Mouse (Mus musculus) splenic B cell, adult 2 months (primary cell): ENCODE data around the gene Spata1.

Source experiments
- DNase-seq: peaks from one replicate; pipeline ENCODE4 v3.0.0-alpha.2; 2011; ENCODE audit warnings: low read depth, low spot score
- H3K27me3 ChIP-seq: 2 replicates; pipeline ENCODE4 v1.6.1; 2012; ENCODE audit warnings: mild to moderate bottlenecking, low read length, moderate library complexity, mixed read lengths; ENCODE audit not compliant: control insufficient read depth, poor library complexity, insufficient read depth, severe bottlenecking
- H3K36me3 ChIP-seq: 2 replicates; pipeline ENCODE4 v1.6.1; 2012; ENCODE audit warnings: mild to moderate bottlenecking, low read length, moderate library complexity, mixed read lengths; ENCODE audit not compliant: control insufficient read depth, poor library complexity, insufficient read depth, severe bottlenecking

Spata1 gene

DNA sequence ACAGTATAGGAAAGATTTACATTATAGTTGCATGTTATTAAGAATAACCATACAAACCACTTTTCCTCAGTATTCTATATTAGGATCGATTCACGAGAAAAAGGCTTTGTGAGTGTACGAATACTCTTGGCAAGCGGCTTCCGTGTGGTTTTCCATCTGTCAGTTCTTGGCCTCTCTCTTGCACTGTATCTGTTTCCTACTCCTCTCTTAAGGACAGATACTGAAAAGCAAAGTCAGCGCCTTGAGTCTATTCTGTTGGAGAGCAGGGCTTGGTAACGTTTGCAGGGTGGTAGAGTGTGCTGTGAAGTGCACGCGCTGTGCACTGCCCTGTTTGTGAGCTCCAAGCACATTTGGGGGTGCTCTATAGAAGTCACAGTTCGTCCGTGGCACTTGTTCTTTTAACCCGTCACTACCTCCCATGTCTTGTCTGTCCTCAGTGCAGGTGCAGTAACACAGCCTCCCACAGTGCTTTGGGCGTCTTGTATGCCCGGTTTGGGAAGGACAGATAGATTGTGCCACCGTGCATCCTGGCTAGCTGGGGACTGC lies 79.5 kb downstream of the Spata1 start:
- Histone ChIP-seq H3K27me3 (no peaks in the 10 kb centered on the region), H3K36me3 (no peaks in the 10 kb centered on the region)
- no peak for DNase-seq

DNA sequence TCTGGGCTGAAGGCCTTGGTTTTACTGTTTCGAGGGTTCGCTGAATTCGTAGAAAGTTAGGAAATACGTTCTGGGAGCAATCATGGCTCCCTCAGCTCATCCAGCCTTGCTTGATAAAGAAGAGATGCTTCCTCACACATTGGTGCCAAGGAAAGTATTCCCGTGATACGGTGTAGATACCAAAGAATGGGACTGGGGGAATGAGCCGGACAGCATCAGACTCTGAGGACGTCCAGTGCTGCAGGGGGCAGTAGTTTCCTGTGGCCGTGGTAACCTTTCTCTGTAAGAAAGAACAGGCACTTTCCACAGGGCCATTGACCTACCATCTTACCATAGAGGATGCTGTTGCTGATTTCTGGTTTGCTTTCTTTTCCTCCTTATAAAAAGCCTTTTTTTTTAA lies 80.0 kb downstream of the Spata1 start:
- Histone ChIP-seq H3K36me3 (no peaks in the 10 kb centered on the region), H3K27me3 (no peaks in the 10 kb centered on the region)
- DNase-seq: no peak

DNA sequence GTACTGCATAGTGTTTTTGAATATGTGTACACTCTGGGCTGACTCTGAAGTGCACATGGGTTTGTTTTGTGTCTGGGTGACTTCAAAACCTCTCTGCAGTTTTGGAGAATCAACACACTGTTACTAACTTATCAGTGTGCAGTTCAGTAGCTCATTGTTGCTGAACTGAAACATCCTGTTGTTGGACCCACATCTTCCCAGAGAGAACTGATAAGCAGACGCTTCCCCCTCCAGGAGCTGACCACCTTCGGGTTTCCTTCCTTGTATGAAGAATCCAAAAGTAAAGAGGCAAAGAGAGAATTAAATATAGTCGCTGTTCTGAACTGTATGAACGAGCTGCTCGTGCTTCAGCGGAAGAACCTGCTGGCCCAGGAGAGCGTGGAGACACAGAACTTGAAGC lies 80.7 kb downstream of the Spata1 start:
- H3K36me3 ChIP-seq: no peaks in the 10 kb centered on the region
- DNase-seq: no peak
- H3K27me3 ChIP-seq: no peaks in the 10 kb centered on the region

DNA sequence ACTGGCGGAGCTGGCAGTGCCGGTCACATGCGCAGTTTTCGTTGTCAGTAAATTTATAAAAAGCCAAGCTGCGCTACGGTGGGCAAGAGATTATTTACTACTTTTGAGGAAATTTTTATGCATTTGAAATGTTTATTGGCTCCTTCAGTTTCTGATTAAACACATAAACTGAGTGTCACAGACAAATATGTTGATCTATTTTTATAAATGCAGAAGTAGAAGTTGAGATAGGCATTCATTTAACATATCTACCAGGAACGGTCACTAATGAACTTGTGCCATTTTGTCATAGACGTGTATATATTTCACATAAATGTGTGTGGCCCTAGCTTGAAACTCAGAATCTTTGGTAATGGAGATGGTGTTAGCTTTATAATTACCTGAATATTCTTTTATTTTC lies 81.7 kb downstream of the Spata1 start:
- H3K27me3 ChIP-seq: no peaks in the 10 kb centered on the region
- no peak for DNase-seq
- H3K36me3 ChIP-seq: no peaks in the 10 kb centered on the region

DNA sequence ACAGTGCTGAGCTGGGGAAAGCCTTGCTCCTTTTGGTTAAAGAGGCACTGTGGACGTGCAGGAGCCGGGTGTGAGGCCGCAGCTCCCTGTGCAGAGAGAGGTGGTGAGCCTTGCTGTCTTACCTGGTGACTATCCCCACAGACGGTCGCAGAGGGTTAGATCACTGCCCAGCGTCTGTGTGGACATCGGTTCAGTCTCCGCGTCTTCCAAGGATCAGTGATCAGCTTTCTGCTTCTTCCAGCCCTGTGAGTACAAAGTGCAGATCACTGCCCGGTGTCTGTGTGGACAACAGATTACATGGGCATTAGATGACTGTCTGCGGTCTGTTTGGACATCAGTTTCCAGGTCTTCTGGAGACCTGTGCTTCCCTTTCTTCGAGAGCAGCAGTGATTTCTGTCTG lies 85.0 kb downstream of the Spata1 start:
- no peak for DNase-seq
- Histone ChIP-seq H3K36me3 (no peaks in the 10 kb centered on the region), H3K27me3 (no peaks in the 10 kb centered on the region)

DNA sequence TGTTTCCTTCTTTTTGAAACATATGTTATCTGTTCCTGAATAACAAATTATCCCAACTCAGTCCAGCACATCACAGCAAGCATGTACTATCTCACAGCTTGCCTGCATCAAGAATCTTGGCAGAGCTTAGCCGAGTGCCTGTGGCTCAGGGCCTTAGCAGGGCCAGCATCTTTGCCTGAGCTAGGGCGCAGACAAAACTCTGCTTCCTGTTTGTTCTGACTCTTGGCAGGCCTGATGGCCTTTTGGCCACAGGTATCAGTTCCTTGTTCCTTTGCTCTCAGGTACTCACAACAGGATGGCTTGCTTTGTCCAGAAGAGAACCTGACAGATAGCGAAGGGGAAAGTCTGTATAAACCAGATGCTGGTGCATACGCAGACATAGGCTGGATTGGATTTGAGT lies 85.6 kb downstream of the Spata1 start:
- peak; percentile 7 for DNase-seq
- H3K36me3 ChIP-seq: no peaks in the 10 kb centered on the region
- H3K27me3 ChIP-seq: no peaks in the 10 kb centered on the region

DNA sequence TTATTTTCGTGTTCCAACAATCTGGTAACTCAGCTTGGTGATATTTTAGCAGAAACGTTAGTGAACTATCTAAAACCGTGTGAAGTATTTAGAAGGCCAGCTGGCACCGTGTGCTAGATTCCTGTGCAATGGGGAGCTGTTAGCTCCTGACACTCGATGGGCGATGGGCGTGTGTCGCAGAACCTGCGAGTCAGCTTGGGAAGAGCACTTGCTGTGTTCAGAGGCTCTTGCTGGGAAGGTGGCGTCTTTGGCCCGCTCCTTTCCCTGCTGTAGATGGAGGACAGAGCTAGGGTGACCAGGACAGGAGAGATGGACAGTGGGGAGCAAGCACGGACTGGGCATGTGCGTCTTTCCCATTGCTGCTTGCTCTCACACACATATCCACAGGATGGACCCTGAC lies 86.5 kb downstream of the Spata1 start:
- no peaks in the 10 kb centered on the region for H3K36me3 ChIP-seq
- DNase-seq: no peak
- no peaks in the 10 kb centered on the region for H3K27me3 ChIP-seq

DNA sequence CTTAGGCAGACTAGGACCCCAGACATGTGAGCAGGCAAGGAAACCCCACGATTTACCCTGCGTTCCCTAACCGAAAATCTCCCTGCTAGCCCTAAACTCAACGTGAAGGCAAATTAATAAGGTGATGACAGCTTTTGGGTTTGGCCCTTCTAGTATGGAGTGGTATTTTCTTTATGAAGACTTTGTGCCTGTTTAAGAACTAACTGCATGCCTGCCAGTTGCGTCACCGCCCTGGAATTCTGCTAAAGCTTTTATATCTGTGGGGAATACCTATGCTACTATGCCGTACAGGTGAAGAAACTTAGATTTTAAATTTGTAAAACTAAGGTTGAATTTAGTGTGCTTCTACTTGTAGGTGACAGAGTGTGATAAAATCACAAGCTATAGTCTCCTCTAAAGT lies 87.1 kb downstream of the Spata1 start:
- no peaks in the 10 kb centered on the region for H3K27me3 ChIP-seq
- no peak for DNase-seq
- H3K36me3 ChIP-seq: no peaks in the 10 kb centered on the region

DNA sequence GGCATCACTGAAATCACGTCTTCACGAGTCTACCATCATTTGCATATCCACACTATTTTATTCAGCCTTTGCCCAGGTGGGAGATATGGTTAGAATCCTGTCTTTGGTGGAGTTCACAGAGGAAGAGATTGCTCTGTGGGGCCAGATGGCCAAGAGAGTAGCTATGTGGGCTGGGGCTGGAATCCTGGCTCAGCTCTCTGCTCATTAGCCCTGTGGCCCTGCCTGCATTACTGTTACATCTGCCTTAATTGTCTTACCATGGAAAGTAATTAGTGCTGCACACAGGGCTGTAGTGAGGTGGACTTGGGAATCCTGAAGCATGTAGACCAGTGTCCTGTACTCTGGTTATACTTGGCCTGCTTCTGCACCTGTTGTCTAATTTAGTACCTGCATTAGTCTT lies 87.5 kb downstream of the Spata1 start:
- no peaks in the 10 kb centered on the region for H3K27me3 ChIP-seq
- DNase-seq: no peak
- H3K36me3 ChIP-seq: no peaks in the 10 kb centered on the region

DNA sequence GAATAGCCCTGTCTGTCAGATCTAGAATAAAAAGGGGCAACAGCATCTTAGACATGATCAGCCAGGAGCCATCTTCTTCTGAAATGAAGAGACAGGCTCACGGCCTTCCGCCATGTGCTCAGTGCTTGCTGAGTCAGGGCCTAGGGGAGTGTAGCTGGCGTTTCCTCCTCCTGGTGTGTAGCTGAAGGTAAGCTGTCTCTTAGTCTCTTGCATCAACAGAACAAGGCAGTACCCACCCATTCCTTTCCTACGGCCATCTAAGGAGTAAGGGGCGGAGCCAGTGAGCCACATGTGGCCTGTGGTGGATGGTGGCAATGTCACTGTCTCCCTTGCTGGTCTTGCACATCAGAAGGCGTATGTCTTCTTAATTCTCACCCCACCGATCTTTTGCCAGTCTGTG lies 89.4 kb downstream of the Spata1 start:
- H3K36me3 ChIP-seq: no peaks in the 10 kb centered on the region
- no peak for DNase-seq
- no peaks in the 10 kb centered on the region for H3K27me3 ChIP-seq
